Mouse (Mus musculus) stomach, postnatal 0 days (tissue): Measurements from ENCODE around the gene Pdpn.

ENCODE experiments used
- CTCF ChIP-seq: IDR thresholded peaks from 2 replicates; pipeline ENCODE4 v1.5.1; 2016; ENCODE audit warnings: antibody characterized with exemption, low read depth, mild to moderate bottlenecking, moderate library complexity
- EP300 ChIP-seq: optimal IDR thresholded peaks from 2 replicates; pipeline ENCODE3; 2016; ENCODE audit warnings: antibody characterized with exemption

GRCm38 (mm10) chr4:143331787-143332186 lies 32.4 kb upstream of the Pdpn start:
- TF ChIP-seq EP300 (no peak), CTCF (no peak)
